Mouse (Mus musculus) lung, postnatal 25 days (tissue): ENCODE data around the gene Rdh1.

ENCODE experiments used
- DNase-seq: peaks from one replicate; pipeline ENCODE4 v3.0.0; 2022; ENCODE audit warnings: low spot score

Gene Rdh1

GRCm38 (mm10) chr10:127759181-127760110, at the start of gene Rdh1, which contains the start of gene Rdh16f1:
Gene Rdh1 (plus strand): TSS chr10:127759721.
Gene Rdh16f1 (plus strand): TSS chr10:127759787.
- no peak for DNase-seq

- DNase-seq, result no peak
These were observed 49.2 kb upstream of the Rdh1 start for GRCm38 (mm10) chr10:127710331-127710730.

GRCm38 (mm10) chr10:127712736-127713135, 46.8 kb upstream of the Rdh1 start:
- no peak for DNase-seq

GRCm38 (mm10) chr10:127721671-127722418, 37.7 kb upstream of the Rdh1 start:
- DNase-seq, result no peak

GRCm38 (mm10) chr10:127724178-127724577, 35.3 kb upstream of the Rdh1 start, which contains the start of gene Tac2:
Gene Tac2 (plus strand): TSS chr10:127724478.
- no peak for DNase-seq

- DNase-seq, result no peak
These were observed 34.4 kb upstream of the Rdh1 start for GRCm38 (mm10) chr10:127725136-127725535.

GRCm38 (mm10) chr10:127728437-127728836, 31.1 kb upstream of the Rdh1 start:
- no peak for DNase-seq

- no peak for DNase-seq
These were observed 29.1 kb upstream of the Rdh1 start for GRCm38 (mm10) chr10:127730285-127730932.

- no peak for DNase-seq
These were observed 28.6 kb upstream of the Rdh1 start for GRCm38 (mm10) chr10:127730933-127731310.

GRCm38 (mm10) chr10:127731397-127731796, 28.1 kb upstream of the Rdh1 start:
- DNase-seq, result no peak

- no peak for DNase-seq
These were observed 25.1 kb upstream of the Rdh1 start for GRCm38 (mm10) chr10:127734434-127734833.

GRCm38 (mm10) chr10:127736266-127736665, 23.3 kb upstream of the Rdh1 start:
- DNase-seq, result no peak

GRCm38 (mm10) chr10:127736916-127737315, 22.6 kb upstream of the Rdh1 start:
- peak; percentile 58 for DNase-seq

- DNase-seq, result no peak
These were observed 22.0 kb upstream of the Rdh1 start for GRCm38 (mm10) chr10:127737552-127737951.

- no peak for DNase-seq
These were observed 21.2 kb upstream of the Rdh1 start for GRCm38 (mm10) chr10:127738151-127738882.

GRCm38 (mm10) chr10:127739083-127739660, 20.3 kb upstream of the Rdh1 start, which contains the start of gene Zbtb39:
Gene Zbtb39 (plus strand): TSS chr10:127739538.
- peak; percentile 74 for DNase-seq

GRCm38 (mm10) chr10:127739661-127740161, 19.8 kb upstream of the Rdh1 start:
- no peak for DNase-seq

GRCm38 (mm10) chr10:127744661-127745060, 14.9 kb upstream of the Rdh1 start:
- DNase-seq, result peak; percentile 57

- DNase-seq, result no peak
These were observed 13.6 kb upstream of the Rdh1 start for GRCm38 (mm10) chr10:127745886-127746285.

GRCm38 (mm10) chr10:127747254-127747653, 12.3 kb upstream of the Rdh1 start:
- no peak for DNase-seq
